Mouse (Mus musculus) midbrain, embryonic 11.5 days (tissue): ENCODE measurements at regions not wholly inside any gene's neighbourhood (a gene's known extent, or its start where the extent isn't known, plus 50 kb on each side); places are given as distances from the start of the nearest gene placed in this dataset.

Experiments used
- ATAC-seq: fragments of 200-750 bp; cut with Nextera tagmentation; 2 replicates; pipeline ENCODE4 v1.8.0; 2017; ENCODE audit warnings: moderate TSS enrichment, moderate library complexity; ENCODE audit not compliant: low FRiP score
- DNase-seq: peaks from one replicate; pipeline ENCODE4 v3.0.0; 2015; ENCODE audit warnings: low spot score; ENCODE audit errors: missing footprints
- H3K27ac ChIP-seq: fragments of 300-500 bp; sonication (generic); 2 replicates; pipeline ENCODE4 v1.5.1; 2014; ENCODE audit warnings: low read depth, low read length
- H3K27me3 ChIP-seq: fragments of 300-500 bp; sonication (generic); 2 replicates; pipeline ENCODE4 v1.6.1; 2014; ENCODE audit warnings: mild to moderate bottlenecking, low read length, moderate library complexity, mixed read lengths; ENCODE audit not compliant: control insufficient read depth, insufficient read depth
- H3K36me3 ChIP-seq: fragments of 300-500 bp; sonication (generic); 2 replicates; pipeline ENCODE4 v1.6.1; 2014; ENCODE audit warnings: mild to moderate bottlenecking, low read length, moderate library complexity, mixed read lengths; ENCODE audit not compliant: control insufficient read depth, insufficient read depth
- H3K4me1 ChIP-seq: fragments of 300-500 bp; sonication (generic); 2 replicates; pipeline ENCODE4 v1.6.1; 2014; ENCODE audit warnings: low read length; ENCODE audit not compliant: control insufficient read depth, insufficient read depth
- H3K4me2 ChIP-seq: fragments of 300-500 bp; sonication (generic); 2 replicates; pipeline ENCODE4 v1.6.1; 2014; ENCODE audit warnings: mild to moderate bottlenecking, moderate library complexity
- H3K4me3 ChIP-seq: fragments of 300-500 bp; sonication (generic); 2 replicates; pipeline ENCODE4 v1.5.1; 2014; ENCODE audit warnings: low read depth, low read length
- H3K9ac ChIP-seq: fragments of 300-500 bp; sonication (generic); 2 replicates; pipeline ENCODE4 v1.6.1; 2014; ENCODE audit warnings: low read length
- H3K9me3 ChIP-seq: fragments of 300-500 bp; sonication (generic); 2 replicates; pipeline ENCODE4 v1.6.1; 2016; ENCODE audit warnings: low read length; ENCODE audit not compliant: control insufficient read depth
- WGBS: fragments of 180-500 bp; shearing (Covaris S2); extraction: QIAGEN DNeasy Blood & Tissue Kit; methylation state at CpG from one replicate; pipeline ENCODE4 v1.1.7; 2014; 5-methylcytosine and 5-hydroxymethylcytosine counted together

DNA sequence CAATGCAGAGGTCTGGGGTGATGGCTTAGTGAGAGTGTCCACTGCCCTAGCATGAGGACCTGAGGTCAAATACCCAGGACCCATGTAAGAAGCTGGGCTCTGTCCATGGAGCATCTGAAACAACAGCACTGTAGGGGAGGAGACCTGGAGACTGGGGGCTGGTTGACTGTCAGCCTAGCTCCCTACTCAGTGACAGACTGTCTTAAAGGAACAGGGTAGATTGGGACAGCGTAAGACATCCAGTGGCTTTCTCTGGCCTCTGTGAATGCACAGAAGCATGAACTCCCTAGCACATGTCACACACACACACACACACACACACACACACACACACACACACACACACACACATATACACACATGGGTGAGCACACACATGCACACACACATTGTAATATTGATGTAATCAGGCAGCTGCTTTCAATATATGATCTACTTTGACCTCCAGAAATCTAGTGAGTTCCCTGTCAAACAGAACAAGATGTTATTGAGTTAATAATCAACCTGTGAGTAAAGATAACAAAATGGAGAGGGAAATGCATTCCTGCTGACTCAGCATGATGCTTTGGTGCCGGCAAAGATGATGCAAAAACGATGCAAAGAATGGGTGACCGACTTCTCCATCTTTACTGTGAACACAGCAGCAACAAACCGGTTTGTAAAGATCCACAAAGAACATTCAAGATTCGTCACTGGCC lies 133.6 kb upstream of the Zfp217 start:
- no peaks in the 10 kb centered on the region for H3K36me3 ChIP-seq
- no peak overlapping the region for H3K4me3 ChIP-seq
- H3K9ac ChIP-seq, result no peak overlapping the region
- no peak for ATAC-seq
- no peaks in the 10 kb centered on the region for H3K9me3 ChIP-seq
- no peak for DNase-seq
- no peak overlapping the region for H3K27ac ChIP-seq
- no peak overlapping the region for H3K4me2 ChIP-seq
- 83% methylated on average over 6 of the region's 6 CpGs for WGBS
- peaks cover 5% of the 10 kb centered on the region for H3K4me1 ChIP-seq
- H3K27me3 ChIP-seq, result no peaks in the 10 kb centered on the region

DNA sequence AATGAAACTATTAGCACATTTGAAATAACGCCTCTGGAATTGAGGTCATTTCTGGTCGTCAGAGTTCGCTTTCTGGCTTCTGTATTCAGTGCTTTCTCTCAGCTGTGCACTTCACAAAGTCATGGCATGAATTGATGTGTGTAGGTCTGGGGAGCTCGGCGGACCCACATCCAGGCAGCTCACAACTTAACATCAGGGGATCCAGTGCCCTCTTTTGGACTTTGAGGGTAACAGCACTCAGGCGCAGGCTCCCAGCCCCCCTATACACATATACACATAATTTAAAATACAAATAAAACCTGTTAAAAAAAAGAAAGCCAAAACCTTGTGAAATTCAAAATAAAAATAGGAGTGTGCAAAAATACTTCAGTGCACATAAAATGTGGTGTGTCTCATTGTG lies 132.8 kb upstream of the Zfp217 start:
- Histone ChIP-seq H3K27me3 (no peaks in the 10 kb centered on the region), H3K27ac (no peak overlapping the region), H3K36me3 (no peaks in the 10 kb centered on the region), H3K4me1 (0 out of 2 replicates have a peak, but pooled peaks cover 3% of the 10 kb centered on the region), H3K9me3 (no peaks in the 10 kb centered on the region), H3K4me2 (no peak overlapping the region), H3K4me3 (no peak overlapping the region), H3K9ac (no peak overlapping the region)
- WGBS, result 75% methylated on average over 6 of the region's 6 CpGs
- DNase-seq (no peak), ATAC-seq (no peak)

DNA sequence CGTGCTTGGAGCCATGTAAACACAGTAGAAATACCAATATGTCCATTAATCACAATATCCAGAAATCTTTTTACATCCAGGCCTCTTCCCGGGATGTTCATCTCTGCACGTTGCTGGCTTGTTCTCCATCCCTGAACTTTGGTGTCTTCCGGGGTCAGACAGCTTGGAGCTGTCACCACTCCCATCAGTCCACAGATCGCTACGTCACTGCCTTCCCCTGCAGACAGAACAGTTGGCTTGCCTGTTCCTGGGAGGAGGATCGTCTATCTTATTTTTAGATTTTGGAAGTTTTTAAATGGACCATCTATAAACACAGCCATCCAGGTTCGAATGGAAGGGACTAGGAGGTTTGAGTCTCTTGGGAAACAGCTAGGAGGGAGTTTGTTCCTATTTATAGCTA lies 130.0 kb upstream of the Zfp217 start:
- DNase-seq (no peak), ATAC-seq (no peak)
- Histone ChIP-seq H3K4me2 (no peak overlapping the region), H3K4me3 (no peak overlapping the region), H3K27me3 (no peaks in the 10 kb centered on the region), H3K9me3 (no peaks in the 10 kb centered on the region), H3K4me1 (0 out of 2 replicates have a peak, but pooled peaks cover 3% of the 10 kb centered on the region), H3K27ac (no peak overlapping the region), H3K36me3 (no peaks in the 10 kb centered on the region), H3K9ac (no peak overlapping the region)
- WGBS, result 85% methylated on average over 8 of the region's 8 CpGs

DNA sequence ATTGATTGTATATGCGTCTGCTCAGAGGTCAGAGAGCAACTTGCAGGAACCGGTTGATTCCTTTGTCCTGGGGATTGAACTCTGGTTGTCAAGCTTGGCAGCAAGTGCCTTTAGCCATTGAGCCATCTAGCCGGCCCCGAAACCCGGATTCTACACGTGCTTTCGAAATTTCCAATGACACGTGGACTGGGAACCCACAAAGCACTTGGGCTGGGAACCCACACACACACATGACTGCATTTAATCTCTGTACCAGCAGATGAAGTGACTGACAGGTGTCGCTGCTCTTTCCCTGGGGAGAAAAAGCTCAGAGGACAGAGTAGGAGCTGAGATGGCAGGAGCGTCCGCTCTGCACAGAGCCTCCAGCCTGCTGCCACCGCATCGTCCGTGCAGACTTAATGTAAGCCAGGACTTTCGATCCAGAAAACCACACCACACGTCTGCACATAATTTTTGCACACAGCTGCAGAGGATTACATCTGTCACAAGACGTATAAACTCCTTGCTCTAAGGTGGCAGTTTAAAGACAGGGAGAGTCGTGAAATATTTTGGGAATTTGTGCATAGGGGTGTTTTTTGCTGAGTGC lies 129.4 kb upstream of the Zfp217 start:
- no peak for DNase-seq
- WGBS, result 92% methylated on average over 18 of the region's 18 CpGs
- H3K27ac ChIP-seq, result no peak overlapping the region

DNA sequence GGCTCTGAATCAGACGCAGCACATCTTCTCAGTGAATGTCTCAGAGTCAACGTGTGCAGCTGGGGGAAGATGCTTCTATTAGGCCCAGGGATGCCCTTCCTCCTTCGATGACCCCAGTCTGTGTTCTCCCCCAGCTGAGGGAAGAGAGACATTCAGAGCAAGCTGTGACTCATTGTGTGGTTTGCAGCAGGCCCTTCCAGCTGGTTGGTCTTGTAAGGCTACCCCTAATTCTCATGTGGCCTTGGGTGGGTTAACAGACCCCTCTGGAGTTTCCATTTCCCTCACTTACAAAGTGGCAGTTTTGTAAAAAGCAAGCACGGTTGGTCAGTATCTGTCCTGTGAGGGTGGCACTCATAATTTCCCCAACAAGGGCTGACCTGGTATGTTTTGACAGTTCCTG lies 127.8 kb upstream of the Zfp217 start:
- H3K4me1 ChIP-seq, result no peaks in the 10 kb centered on the region
- no peak overlapping the region for H3K4me2 ChIP-seq
- 81% methylated on average over 4 of the region's 4 CpGs for WGBS
- no peaks in the 10 kb centered on the region for H3K9me3 ChIP-seq
- DNase-seq (no peak), ATAC-seq (no peak)
- H3K27ac ChIP-seq, result no peak overlapping the region
- H3K4me3 ChIP-seq, result no peak overlapping the region
- H3K36me3 ChIP-seq, result no peaks in the 10 kb centered on the region
- H3K9ac ChIP-seq, result no peak overlapping the region
- H3K27me3 ChIP-seq, result no peaks in the 10 kb centered on the region

More for the DNA sequence above, 129.4 kb upstream of the Zfp217 start:
- H3K4me2 ChIP-seq, result no peak overlapping the region
- no peak overlapping the region for H3K4me3 ChIP-seq
- ATAC-seq, result no peak
- H3K27me3 ChIP-seq, result no peaks in the 10 kb centered on the region
- H3K4me1 ChIP-seq, result no peaks in the 10 kb centered on the region
- no peak overlapping the region for H3K9ac ChIP-seq
- no peaks in the 10 kb centered on the region for H3K36me3 ChIP-seq
- no peaks in the 10 kb centered on the region for H3K9me3 ChIP-seq

DNA sequence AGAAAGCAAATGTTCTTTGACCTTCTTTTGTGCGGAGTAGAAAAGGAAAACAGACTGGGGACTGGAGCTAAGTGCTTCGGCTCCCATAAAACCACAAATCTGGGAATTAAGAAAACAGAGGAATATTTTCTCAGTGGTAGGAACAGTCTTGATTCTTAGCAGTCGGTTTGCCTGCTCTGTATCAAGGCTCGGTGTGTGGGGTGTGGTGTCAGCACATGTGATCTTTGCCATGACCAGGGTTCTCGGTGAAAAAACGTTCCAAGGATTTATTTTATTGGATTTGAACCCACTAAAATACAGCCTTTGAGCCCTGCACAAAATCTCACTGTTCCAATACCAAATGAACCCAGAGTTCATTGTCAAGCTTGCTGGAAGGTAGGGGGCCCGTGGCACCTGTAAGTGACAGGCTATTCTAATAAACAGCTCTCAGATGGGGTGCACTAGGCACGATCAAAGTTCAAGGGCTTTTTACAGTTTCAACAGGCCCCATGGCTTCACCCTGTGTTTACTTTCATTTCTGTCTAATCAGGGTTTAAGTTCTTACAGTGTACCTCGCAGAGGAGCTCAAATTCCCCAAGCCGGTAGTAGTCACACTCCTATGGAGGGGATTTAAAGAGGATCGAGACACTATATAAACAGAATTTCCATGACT lies 122.1 kb upstream of the Zfp217 start:
- ATAC-seq (no peak), DNase-seq (no peak)
- Histone ChIP-seq H3K9ac (no peak overlapping the region), H3K9me3 (no peaks in the 10 kb centered on the region), H3K4me2 (no peak overlapping the region), H3K36me3 (no peaks in the 10 kb centered on the region), H3K4me3 (no peak overlapping the region), H3K27me3 (no peaks in the 10 kb centered on the region), H3K4me1 (peaks cover 2% of the 10 kb centered on the region; the same call in 1 of the 2 replicates), H3K27ac (no peak overlapping the region)
- WGBS, result 84% methylated on average over 11 of the region's 11 CpGs

DNA sequence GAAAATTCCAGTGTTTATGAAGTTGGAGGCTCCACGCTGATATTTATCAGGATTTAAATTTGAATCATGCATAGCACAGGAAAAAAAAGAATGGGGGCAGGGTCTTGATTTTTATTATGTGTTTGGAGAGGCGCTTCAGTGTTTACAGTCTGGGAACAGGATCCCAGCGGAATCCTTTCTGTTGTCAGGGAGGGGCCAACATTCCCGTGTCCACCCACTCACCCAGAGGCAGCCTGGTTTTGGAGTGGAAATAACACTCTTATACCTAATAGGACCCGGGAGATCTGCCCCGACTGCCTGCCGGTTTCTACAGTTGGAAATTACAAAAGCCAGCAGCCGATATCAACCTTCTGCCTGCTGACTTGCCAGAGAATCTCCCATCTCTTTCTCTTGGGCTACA lies 120.2 kb upstream of the Zfp217 start:
- Histone ChIP-seq H3K27ac (no peak overlapping the region), H3K27me3 (no peaks in the 10 kb centered on the region), H3K4me2 (no peak overlapping the region), H3K9ac (no peak overlapping the region), H3K9me3 (no peaks in the 10 kb centered on the region), H3K4me1 (peaks cover 4% of the 10 kb centered on the region; the same call in 1 of the 2 replicates), H3K4me3 (no peak overlapping the region), H3K36me3 (no peaks in the 10 kb centered on the region)
- DNase-seq (no peak), ATAC-seq (no peak)
- WGBS, result 50% methylated on average over 8 of the region's 8 CpGs

DNA sequence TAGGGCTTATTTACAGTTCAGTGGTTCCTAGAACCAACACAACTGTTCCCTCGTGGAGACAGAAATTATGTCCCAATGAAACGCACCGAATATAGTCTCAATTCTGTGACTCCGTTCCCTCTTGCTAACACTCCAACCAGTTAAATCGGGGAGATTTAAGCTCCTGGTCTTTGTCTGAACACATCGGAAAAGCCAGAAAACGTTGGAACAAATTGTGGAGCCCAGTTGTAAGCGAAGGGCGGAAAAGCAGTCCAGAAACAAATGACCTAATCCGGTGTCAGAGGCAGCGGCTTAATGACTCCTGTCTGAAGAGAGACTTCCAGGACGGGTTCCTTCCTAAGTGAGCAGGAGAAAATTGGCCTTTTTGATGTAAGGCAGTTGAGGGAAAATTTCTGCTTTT lies 119.2 kb upstream of the Zfp217 start:
- ATAC-seq, result no peak
- H3K36me3 ChIP-seq, result no peaks in the 10 kb centered on the region
- no peak overlapping the region for H3K27ac ChIP-seq
- no peaks in the 10 kb centered on the region for H3K27me3 ChIP-seq
- H3K4me3 ChIP-seq, result peak overlapping the region; percentile 12; the same call in 1 of the 2 replicates
- peak overlapping the region; percentile 43 for H3K4me2 ChIP-seq
- H3K9me3 ChIP-seq, result no peaks in the 10 kb centered on the region
- peak; percentile 91 for DNase-seq
- H3K9ac ChIP-seq, result peak overlapping the region; percentile 34
- peaks cover 4% of the 10 kb centered on the region; the same call in 1 of the 2 replicates for H3K4me1 ChIP-seq
- 6% methylated on average over 12 of the region's 12 CpGs for WGBS
